Mouse (Mus musculus): Measurements from ENCODE around the gene Gm20479. TPM values are rescaled to one million over a fixed set of nuclear protein-coding genes. Genes with fewer than 3 reads are reported as not detected.
A peak's percentile ranks its signal among the peaks of the same experiment; 100 is the strongest.

The Gm20479 gene
- polyA plus RNA-seq, 2 experiments, result 0.09 TPM; not detected in 1

- 51% methylated on average over 6 of the region's 6 CpGs for WGBS (ENCODE audit: insufficient replicate concordance)
- DNase-seq (ENCODE audit: low read depth in 3 of 3, low spot score in 3 of 3) (no peak), ATAC-seq (ENCODE audit: insufficient read depth) (no peak)
- H3K9me3 ChIP-seq (ENCODE audit: control insufficient read depth, low read length), result no peaks in the 10 kb centered on the region
- no peaks in the 10 kb centered on the region for H3K36me3 ChIP-seq (replicated peaks; ENCODE audit: control insufficient read depth, insufficient read depth, low read depth)
- H3K4me2 ChIP-seq (ENCODE audit: low read depth), result peak overlapping the region; percentile 66; the same call in 1 of the 2 replicates
- H3K9ac ChIP-seq (replicated peaks), result no peak overlapping the region
- H3K4me1 ChIP-seq (replicated peaks; ENCODE audit: control insufficient read depth in 2 of 2, insufficient read depth in 2 of 2, low read length in 1 of 2), result peaks cover 6 to 24% of the 10 kb centered on the region in 2 experiments
- no peak overlapping the region for H3K27ac ChIP-seq
- H3K4me3 ChIP-seq (ENCODE audit: insufficient read depth in 1 of 2, low read depth in 2 of 2, low read length in 2 of 2), result no peak overlapping the region
- peaks cover 38% of the 10 kb centered on the region for H3K27me3 ChIP-seq (ENCODE audit: control insufficient read depth, insufficient read depth, low read length)
- TF ChIP-seq EP300 (IDR thresholded peaks at IDR 0.05; ENCODE audit: low read depth) (no peak), CTCF (IDR thresholded peaks at IDR 0.05; ENCODE audit: low read depth) (no peak)
These were observed 3.5 kb upstream of the Gm20479 start for GRCm38 (mm10) chr7:27360749-27361148.

GRCm38 (mm10) chr7:27359706-27360358, 2.6 kb upstream of the Gm20479 start:
- H3K27me3 ChIP-seq (ENCODE audit: control insufficient read depth, insufficient read depth, low read length), result peaks cover 29% of the 10 kb centered on the region
- no peak for DNase-seq (ENCODE audit: low read depth in 3 of 3, low spot score in 3 of 3)
- WGBS (ENCODE audit: insufficient replicate concordance), result 81% methylated on average over 9 of the region's 9 CpGs
- H3K9ac ChIP-seq (replicated peaks), result no peak overlapping the region
- H3K9me3 ChIP-seq (ENCODE audit: control insufficient read depth, low read length), result no peaks in the 10 kb centered on the region
- TF ChIP-seq CTCF (IDR thresholded peaks at IDR 0.05; ENCODE audit: low read depth), result no peak
- no peak for TF ChIP-seq EP300 (IDR thresholded peaks at IDR 0.05; ENCODE audit: low read depth)
- H3K4me2 ChIP-seq (ENCODE audit: low read depth), result no peak overlapping the region
- H3K4me3 ChIP-seq (ENCODE audit: insufficient read depth in 1 of 2, low read depth in 2 of 2, low read length in 2 of 2), result no peak overlapping the region
- no peak for ATAC-seq (ENCODE audit: insufficient read depth)
- H3K4me1 ChIP-seq (replicated peaks; ENCODE audit: control insufficient read depth in 2 of 2, insufficient read depth in 2 of 2, low read length in 1 of 2), result peaks cover 6 to 30% of the 10 kb centered on the region in 2 experiments
- H3K36me3 ChIP-seq (replicated peaks; ENCODE audit: control insufficient read depth, insufficient read depth, low read depth), result no peaks in the 10 kb centered on the region
- H3K27ac ChIP-seq, result no peak overlapping the region

- no peak for TF ChIP-seq EP300 (IDR thresholded peaks at IDR 0.05; ENCODE audit: low read depth)
- TF ChIP-seq CTCF (IDR thresholded peaks at IDR 0.05; ENCODE audit: low read depth), result peak; percentile 12; the same call in 1 of the 2 replicates
- 56% methylated on average over 2 of the region's 2 CpGs for WGBS (ENCODE audit: insufficient replicate concordance)
- Histone ChIP-seq H3K4me2 (ENCODE audit: low read depth) (no peak overlapping the region), H3K36me3 (replicated peaks; ENCODE audit: control insufficient read depth, insufficient read depth, low read depth) (no peaks in the 10 kb centered on the region), H3K9ac (replicated peaks) (no peak overlapping the region), H3K27ac (no peak overlapping the region), H3K9me3 (ENCODE audit: control insufficient read depth, low read length) (no peaks in the 10 kb centered on the region), H3K27me3 (ENCODE audit: control insufficient read depth, insufficient read depth, low read length) (peaks cover 22% of the 10 kb centered on the region), H3K4me1 (replicated peaks; ENCODE audit: control insufficient read depth in 2 of 2, insufficient read depth in 2 of 2, low read length in 1 of 2) (peaks cover 13 to 37% of the 10 kb centered on the region in 2 experiments), H3K4me3 (ENCODE audit: insufficient read depth in 1 of 2, low read depth in 2 of 2, low read length in 2 of 2) (no peak overlapping the region)
- no peak for ATAC-seq (ENCODE audit: insufficient read depth)
- no peak for DNase-seq (ENCODE audit: low read depth in 3 of 3, low spot score in 3 of 3)
These were observed 1.9 kb upstream of the Gm20479 start for GRCm38 (mm10) chr7:27359162-27359561.

- H3K9me3 ChIP-seq (ENCODE audit: control insufficient read depth, low read length), result no peaks in the 10 kb centered on the region
- no peaks in the 10 kb centered on the region for H3K36me3 ChIP-seq (replicated peaks; ENCODE audit: control insufficient read depth, insufficient read depth, low read depth)
- ATAC-seq (ENCODE audit: insufficient read depth) (no peak), DNase-seq (ENCODE audit: low read depth in 3 of 3, low spot score in 3 of 3) (peak in 1 of 3 experiments; percentile 23)
- peaks cover 9% of the 10 kb centered on the region for H3K27me3 ChIP-seq (ENCODE audit: control insufficient read depth, insufficient read depth, low read length)
- WGBS (ENCODE audit: insufficient replicate concordance), result 3% methylated on average over 3 of the region's 3 CpGs
- H3K9ac ChIP-seq (replicated peaks), result no peak overlapping the region
- no peak overlapping the region for H3K4me3 ChIP-seq (ENCODE audit: insufficient read depth in 1 of 2, low read depth in 2 of 2, low read length in 2 of 2)
- H3K4me2 ChIP-seq (ENCODE audit: low read depth), result peak overlapping the region; percentile 71
- H3K4me1 ChIP-seq (replicated peaks; ENCODE audit: control insufficient read depth in 2 of 2, insufficient read depth in 2 of 2, low read length in 1 of 2), result peaks cover 15 to 43% of the 10 kb centered on the region in 2 experiments
- no peak overlapping the region for H3K27ac ChIP-seq
- TF ChIP-seq CTCF (IDR thresholded peaks at IDR 0.05; ENCODE audit: low read depth), result no peak
- no peak for TF ChIP-seq EP300 (IDR thresholded peaks at IDR 0.05; ENCODE audit: low read depth)
These were observed 368 bp upstream of the Gm20479 start for GRCm38 (mm10) chr7:27357595-27357978.

- H3K4me2 ChIP-seq (ENCODE audit: low read depth), result peak overlapping the region; percentile 71
- no peaks in the 10 kb centered on the region for H3K27me3 ChIP-seq (ENCODE audit: control insufficient read depth, insufficient read depth, low read length)
- no peaks in the 10 kb centered on the region for H3K9me3 ChIP-seq (ENCODE audit: control insufficient read depth, low read length)
- DNase-seq (ENCODE audit: low read depth in 3 of 3, low spot score in 3 of 3) (peak in 1 of 3 experiments; percentile 17), ATAC-seq (ENCODE audit: insufficient read depth) (peak; percentile 27)
- peak overlapping the region; percentile 85 to 93 for H3K4me3 ChIP-seq (ENCODE audit: insufficient read depth in 1 of 2, low read depth in 2 of 2, low read length in 2 of 2)
- no peak overlapping the region for H3K27ac ChIP-seq
- no peak for TF ChIP-seq EP300 (IDR thresholded peaks at IDR 0.05; ENCODE audit: low read depth)
- TF ChIP-seq CTCF (IDR thresholded peaks at IDR 0.05; ENCODE audit: low read depth), result no peak
- peak overlapping the region; percentile 49 for H3K9ac ChIP-seq (replicated peaks)
- peaks cover 15 to 43% of the 10 kb centered on the region in 2 experiments for H3K4me1 ChIP-seq (replicated peaks; ENCODE audit: control insufficient read depth in 2 of 2, insufficient read depth in 2 of 2, low read length in 1 of 2)
- 3% methylated on average over 16 of the region's 16 CpGs for WGBS (ENCODE audit: insufficient replicate concordance)
- no peaks in the 10 kb centered on the region for H3K36me3 ChIP-seq (replicated peaks; ENCODE audit: control insufficient read depth, insufficient read depth, low read depth)
These were observed 971 bp downstream of the Gm20479 start for GRCm38 (mm10) chr7:27356248-27356647.
